Mouse (Mus musculus) kidney, adult 2 months (tissue): Measurements from ENCODE around the gene Akap3.

Experiments
- CTCF ChIP-seq: fragments of 200-500 bp; conservative IDR thresholded peaks from 2 replicates; pipeline ENCODE4 v1.5.1; 2011; ENCODE audit warnings: low read depth, mild to moderate bottlenecking, control low read depth, low read length, moderate library complexity, mixed read lengths; ENCODE audit not compliant: insufficient read depth, insufficient read length
- POLR2A ChIP-seq: fragments of 200-500 bp; IDR thresholded peaks from one replicate; pipeline ENCODE4 v1.6.1; 2011; ENCODE audit warnings: low read depth, low read length, control low read depth

DNA sequence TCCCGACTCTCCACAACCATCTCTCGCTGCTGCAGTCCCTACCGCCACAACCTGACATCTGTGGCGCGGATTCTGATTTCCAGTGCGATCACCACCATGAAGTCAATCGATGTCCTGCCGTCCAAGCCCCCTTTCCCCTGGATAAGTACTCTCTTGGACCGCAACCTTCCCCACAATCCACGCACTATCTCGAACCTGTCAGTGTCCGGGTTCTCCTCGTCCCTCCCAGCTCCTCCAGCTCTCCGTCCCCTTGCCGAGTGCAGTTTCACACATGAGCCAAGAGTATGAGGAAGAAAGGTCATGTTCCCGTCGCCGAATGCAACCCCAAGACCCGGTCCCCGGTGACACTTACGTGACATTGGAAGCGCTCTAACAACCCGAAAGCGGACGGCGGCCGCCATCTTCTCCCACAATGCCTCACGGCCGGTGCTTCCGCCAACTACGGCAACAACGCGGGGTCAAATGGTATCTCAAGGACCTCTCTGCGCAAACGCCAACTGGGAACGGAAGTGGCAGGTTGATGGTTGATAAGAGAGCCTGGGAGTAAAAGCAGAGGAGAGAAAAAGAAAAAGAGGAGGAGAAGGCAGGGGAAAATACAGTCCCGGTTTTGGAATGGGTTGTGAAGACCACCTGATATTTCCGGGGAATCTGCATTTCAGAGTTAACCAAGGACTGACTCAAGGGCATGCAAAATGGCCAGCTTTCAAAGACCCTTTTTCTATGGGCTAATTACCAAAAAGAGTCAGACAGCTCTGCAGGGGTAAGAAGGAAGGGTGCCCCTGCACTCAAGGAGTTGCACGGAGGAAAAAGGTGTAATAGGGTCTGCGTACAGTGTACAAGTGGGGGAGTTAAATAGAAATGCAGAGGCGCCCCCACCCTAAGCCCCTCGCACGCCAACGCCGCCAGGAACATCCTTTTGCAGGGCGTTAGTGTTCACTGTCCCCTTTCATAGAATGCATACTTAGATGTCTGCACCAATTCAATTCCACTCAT is 3.9 kb upstream of the Akap3 start, which contains the start of gene Ndufa9:
- TF ChIP-seq CTCF = no peak
- TF ChIP-seq POLR2A = peak; percentile 49
